ENCODE assay signal across 26 mouse cellular contexts in the genomic region with DNA sequence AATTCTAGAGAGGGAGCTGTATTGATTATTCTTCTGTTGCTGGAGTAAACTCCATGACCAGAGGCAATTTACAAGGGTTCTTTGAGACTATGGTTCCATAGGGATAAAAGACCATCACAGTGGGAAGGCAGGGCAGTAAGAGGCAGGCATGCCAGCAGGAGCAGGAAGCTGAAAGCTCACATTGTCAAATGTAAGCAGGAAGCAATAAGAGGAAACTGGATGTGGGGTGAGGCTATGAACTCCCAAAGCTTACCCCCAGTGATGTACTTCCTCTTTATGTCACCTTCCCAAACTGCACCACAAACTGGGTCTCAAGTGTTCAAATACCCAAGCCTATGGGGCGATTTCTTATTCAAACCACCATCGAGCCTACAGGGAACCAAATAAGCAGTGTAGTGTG. TPM values are rescaled to one million over a fixed set of nuclear protein-coding genes. Genes with fewer than 3 reads are reported as not detected.
DNase-seq lines count a peak whose midpoint lies in the region; ATAC-seq and TF ChIP-seq lines count a peak whose summit lies in the region.
"Had no signal": no experiment of that assay in that cellular context is flagged by ENCODE, and none has a peak within 500 bp of the region (broad histone marks: within the 10 kb centered on the region; RNA-seq: fewer than 3 reads in every experiment).

No protein-coding gene starts in this region.

- WGBS in liver, adult 2 months, result 73% methylated on average over 2 of the region's 2 CpGs
- 74% methylated on average over 2 of the region's 2 CpGs for WGBS in liver, embryonic 11.5 days
- 68% methylated on average over 2 of the region's 2 CpGs for WGBS in hindbrain, embryonic 11.5 days

- no peaks in the 10 kb centered on the region for H3K9me3 ChIP-seq in liver, embryonic 11.5 days (ENCODE audit: control insufficient read depth, low read length)
- no peaks in the 10 kb centered on the region for H3K9me3 ChIP-seq in hindbrain, embryonic 11.5 days (ENCODE audit: control insufficient read depth, low read length)
- H3K9me3 ChIP-seq: embryonic facial prominence, embryonic 15.5 days; forebrain, embryonic 10.5 days; heart, embryonic 15.5 days; hindbrain, embryonic 12.5 days had no signal

- DNase-seq in liver, adult 2 months (ENCODE audit: extremely low read depth, low read depth, low spot score), result peak; percentile 12
- no peak for DNase-seq in liver, embryonic 11.5 days (ENCODE audit: low spot score)
- DNase-seq in splenic B cell, adult 2 months (ENCODE audit: low read depth, low spot score), result peak; percentile 0
- DNase-seq in spleen, adult 18-20 months, result no peak
- DNase-seq in hindbrain, embryonic 11.5 days (ENCODE audit: low spot score), result no peak
- no peak for DNase-seq in kidney, postnatal 25 days
- DNase-seq: adrenal gland, adult 2 months; cerebellum, adult 11-12 months; cerebellum, postnatal 10 days; embryo, embryonic 11 days; gastrocnemius, adult 2 months; gastrocnemius, postnatal 36 days; heart, adult 2 months; heart, postnatal 14 days had no signal

- no peak for TF ChIP-seq POLR2A in liver, adult 2 months (IDR thresholded peaks at IDR 0.05; ENCODE audit: extremely low read depth, insufficient read depth, low read length)

- no peak overlapping the region for H3K9ac ChIP-seq in liver, adult 2 months (ENCODE audit: low read depth, low read length)
- H3K9ac ChIP-seq in liver, embryonic 11.5 days (ENCODE audit: low read depth, low read length), result no peak overlapping the region
- H3K9ac ChIP-seq in hindbrain, embryonic 11.5 days (ENCODE audit: low read depth, low read length), result no peak overlapping the region
- H3K9ac ChIP-seq: embryonic facial prominence, embryonic 15.5 days; heart, embryonic 15.5 days; hindbrain, embryonic 12.5 days had no signal

- H3K36me3 ChIP-seq in liver, adult 2 months (ENCODE audit: control insufficient read depth, insufficient read depth, low read length), result no peaks in the 10 kb centered on the region
- no peaks in the 10 kb centered on the region for H3K36me3 ChIP-seq in liver, embryonic 11.5 days (ENCODE audit: control insufficient read depth, insufficient read depth, low read length)
- H3K36me3 ChIP-seq in splenic B cell, adult 2 months (ENCODE audit: control insufficient read depth, insufficient read depth, low read length, poor library complexity, severe bottlenecking), result no peaks in the 10 kb centered on the region
- no peaks in the 10 kb centered on the region for H3K36me3 ChIP-seq in hindbrain, embryonic 11.5 days (ENCODE audit: control insufficient read depth, insufficient read depth, low read length)
- H3K36me3 ChIP-seq: embryonic facial prominence, embryonic 15.5 days; forebrain, embryonic 10.5 days; heart, embryonic 15.5 days; hindbrain, embryonic 12.5 days had no signal

- ATAC-seq in liver, embryonic 11.5 days (replicated peaks; ENCODE audit: low FRiP score), result no peak
- peak; percentile 93 for ATAC-seq in common myeloid progenitor, adult 5-6 weeks (replicated peaks; ENCODE audit: low read depth, poor library complexity, severe bottlenecking)
- peak; percentile 99 for ATAC-seq in megakaryocyte, adult 5-6 weeks (ENCODE audit: poor library complexity, severe bottlenecking)
- no peak for ATAC-seq in hindbrain, embryonic 11.5 days (ENCODE audit: low FRiP score)
- ATAC-seq: forebrain, embryonic 14.5 days; hindbrain, embryonic 16.5 days; inflammation-experienced regulatory T-cells, adult 6 months had no signal

- no peaks in the 10 kb centered on the region for H3K27me3 ChIP-seq in liver, adult 2 months (ENCODE audit: control insufficient read depth, insufficient read depth, low read length)
- H3K27me3 ChIP-seq in liver, embryonic 11.5 days (replicated peaks; ENCODE audit: control insufficient read depth, insufficient read depth, low read length), result no peaks in the 10 kb centered on the region
- H3K27me3 ChIP-seq in splenic B cell, adult 2 months (ENCODE audit: control insufficient read depth, insufficient read depth, low read length, poor library complexity, severe bottlenecking), result no peaks in the 10 kb centered on the region
- peaks cover 2% of the 10 kb centered on the region; the same call in 1 of the 2 replicates for H3K27me3 ChIP-seq in hindbrain, embryonic 11.5 days (ENCODE audit: control insufficient read depth, insufficient read depth, low read length)
- H3K27me3 ChIP-seq: embryonic facial prominence, embryonic 15.5 days; heart, embryonic 15.5 days had no signal

- TF ChIP-seq CTCF in liver, adult 2 months (IDR thresholded peaks at IDR 0.05; ENCODE audit: low read depth, low read length), result no peak

- no peaks in the 10 kb centered on the region for H3K79me2 ChIP-seq in liver, adult 2 months (ENCODE audit: control insufficient read depth, insufficient read depth, low read length)

- no peak overlapping the region for H3K4me3 ChIP-seq in liver, adult 2 months (ENCODE audit: insufficient read depth, low read depth, low read length)
- H3K4me3 ChIP-seq in liver, embryonic 11.5 days (ENCODE audit: low read depth, low read length), result no peak overlapping the region
- H3K4me3 ChIP-seq in hindbrain, embryonic 11.5 days (ENCODE audit: low read depth, low read length), result no peak overlapping the region
- H3K4me3 ChIP-seq: embryonic facial prominence, embryonic 15.5 days; erythroblast, embryonic 14.5 days; forebrain, embryonic 10.5 days; gastrocnemius, adult 2 months; heart, adult 2 months; heart, embryonic 15.5 days; hindbrain, embryonic 12.5 days had no signal

- peaks cover 5% of the 10 kb centered on the region for H3K4me1 ChIP-seq in liver, adult 2 months (ENCODE audit: control insufficient read depth, insufficient read depth, low read length)
- H3K4me1 ChIP-seq in liver, embryonic 11.5 days (replicated peaks; ENCODE audit: control insufficient read depth, insufficient read depth, low read length), result no peaks in the 10 kb centered on the region
- no peaks in the 10 kb centered on the region for H3K4me1 ChIP-seq in hindbrain, embryonic 11.5 days (replicated peaks; ENCODE audit: control insufficient read depth, insufficient read depth, low read length)
- H3K4me1 ChIP-seq: embryonic facial prominence, embryonic 15.5 days; forebrain, embryonic 10.5 days; heart, embryonic 15.5 days; hindbrain, embryonic 12.5 days had no signal

- no peak overlapping the region for H3K4me2 ChIP-seq in liver, embryonic 11.5 days
- H3K4me2 ChIP-seq in hindbrain, embryonic 11.5 days (replicated peaks; ENCODE audit: low read depth, low read length), result no peak overlapping the region
- H3K4me2 ChIP-seq: embryonic facial prominence, embryonic 15.5 days; heart, embryonic 11.5 days; heart, embryonic 15.5 days; hindbrain, embryonic 12.5 days had no signal

- no peak overlapping the region for H3K27ac ChIP-seq in liver, adult 2 months (replicated peaks; ENCODE audit: insufficient read depth, low read depth, low read length)
- no peak overlapping the region for H3K27ac ChIP-seq in liver, embryonic 11.5 days (ENCODE audit: low read depth, low read length)
- H3K27ac ChIP-seq in hindbrain, embryonic 11.5 days (ENCODE audit: low read depth, low read length), result no peak overlapping the region
- H3K27ac ChIP-seq: embryonic facial prominence, embryonic 15.5 days; forebrain, embryonic 10.5 days; gastrocnemius, adult 2 months; heart, adult 2 months; heart, embryonic 15.5 days; hindbrain, embryonic 12.5 days had no signal

RNA-seq across cellular contexts. Expression of gene Rnf138rt1, which starts 17.2 kb away (rescaled TPM):
- total RNA-seq in liver, adult 2 months (2014; rRNA removed), result not detected in 2 replicates
- not detected in 2 replicates for polyA plus RNA-seq in liver, adult 2 months (2012; rRNA removed)
- not detected in 2 replicates for polyA plus RNA-seq in liver, embryonic 11.5 days (2014; fragmentation: Nextera tagmentation; extraction: Ambion mirVana)
- 0.82 TPM in 1 of 2 replicates, not detected in the other for total RNA-seq in common myeloid progenitor, adult 5-6 weeks (2017)
- total RNA-seq in megakaryocyte, adult 5-6 weeks (2015), result 0.11 TPM in 1 of 2 replicates, not detected in the other
- 0.12 TPM in 1 of 2 replicates, not detected in the other for total RNA-seq in megakaryocyte, adult 5-6 weeks (2017)
- polyA plus RNA-seq in hindbrain, embryonic 11.5 days (2014; fragmentation: Nextera tagmentation; extraction: Ambion mirVana), result 0.42 and 0.50 TPM in 2 replicates
- total RNA-seq: gastrocnemius, adult 2 months; gastrocnemius, postnatal 36 days; heart, adult 2 months; heart, postnatal 14 days had no signal
- polyA plus RNA-seq: C2C12; erythroblast, embryonic 14.5 days; heart, embryonic 11.5 days; heart, embryonic 15.5 days; inflammation-experienced regulatory T-cells, adult 6 months had no signal

Comparison
In these comparisons a context has a peak if more than half of its experiments do, and no peak if none do; other contexts are left out.
1. DNase-seq: peak in liver, adult 2 months (single experiment) and splenic B cell, adult 2 months (single experiment); none in liver, embryonic 11.5 days (single experiment), spleen, adult 18-20 months (0 of 2), hindbrain, embryonic 11.5 days (single experiment) and kidney, postnatal 25 days (0 of 2).
2. ATAC-seq: peak in common myeloid progenitor, adult 5-6 weeks (single experiment) and megakaryocyte, adult 5-6 weeks (single experiment); none in liver, embryonic 11.5 days (single experiment) and hindbrain, embryonic 11.5 days (single experiment).